Mouse (Mus musculus): ENCODE results near the gene Ifi202b. TPM values are rescaled to one million over a fixed set of nuclear protein-coding genes. Genes with fewer than 3 reads are reported as not detected.
"Not testable (repeated sequence)": the region's sequence is repeated elsewhere in the genome, so short reads cannot be mapped to it uniquely, and the experiment has no call there.

Gene Ifi202b
- polyA plus RNA-seq, 1 experiment from 2014 or later = not detected

DNA sequence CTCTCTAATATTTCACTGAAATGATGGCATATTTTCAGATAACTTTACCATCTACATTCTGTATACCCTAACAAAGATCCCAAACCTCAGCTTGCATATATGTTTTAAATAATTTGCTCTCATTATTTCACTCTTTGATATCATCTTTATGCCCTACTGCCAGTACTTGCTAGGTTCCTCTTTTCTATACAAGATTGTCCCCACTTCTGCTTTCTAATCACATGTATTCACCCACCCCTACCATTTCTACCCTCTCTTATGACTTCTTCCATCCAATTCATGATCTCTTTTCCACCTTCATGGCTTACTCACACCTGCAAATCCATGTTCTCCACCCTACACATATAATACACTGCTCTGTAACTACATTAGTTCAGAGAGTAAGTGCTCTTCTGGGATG is 4.9 kb downstream of the Ifi202b start:
- H3K9me3 ChIP-seq (replicated peaks; ENCODE audit: low read length) = no peaks in the 10 kb centered on the region
- no peak overlapping the region for H3K27ac ChIP-seq
- TF ChIP-seq CTCF (IDR thresholded peaks at IDR 0.05; ENCODE audit: low read depth) = no peak
- DNase-seq (ENCODE audit: low spot score) = no peak
- no peak overlapping the region for H3K4me2 ChIP-seq (ENCODE audit: low read length)
- H3K27me3 ChIP-seq (ENCODE audit: insufficient read depth, low read length) = no peaks in the 10 kb centered on the region
- H3K9ac ChIP-seq (ENCODE audit: low read depth, low read length) = no peak overlapping the region
- H3K4me1 ChIP-seq (replicated peaks; ENCODE audit: insufficient read depth, low read length) = no peaks in the 10 kb centered on the region
- no peak overlapping the region for H3K4me3 ChIP-seq (replicated peaks; ENCODE audit: low read depth, low read length)
- H3K36me3 ChIP-seq (ENCODE audit: insufficient read depth, low read length) = no peaks in the 10 kb centered on the region
- no peak for ATAC-seq (replicated peaks; ENCODE audit: low FRiP score, low read depth)

GRCm38 (mm10) chr1:173973111-173973510 is 9.4 kb downstream of the Ifi202b start:
- no peaks in the 10 kb centered on the region for H3K36me3 ChIP-seq (ENCODE audit: insufficient read depth, low read length)
- TF ChIP-seq CTCF (IDR thresholded peaks at IDR 0.05; ENCODE audit: low read depth) = no peak
- ATAC-seq (replicated peaks; ENCODE audit: low FRiP score, low read depth) (no peak), DNase-seq (ENCODE audit: low spot score) (no peak)
- no peak overlapping the region for H3K27ac ChIP-seq
- H3K4me3 ChIP-seq (replicated peaks; ENCODE audit: low read depth, low read length) = no peak overlapping the region
- H3K4me1 ChIP-seq (replicated peaks; ENCODE audit: insufficient read depth, low read length) = no peaks in the 10 kb centered on the region
- no peak overlapping the region for H3K9ac ChIP-seq (ENCODE audit: low read depth, low read length)
- no peaks in the 10 kb centered on the region for H3K27me3 ChIP-seq (ENCODE audit: insufficient read depth, low read length)
- H3K9me3 ChIP-seq (replicated peaks; ENCODE audit: low read length) = no peaks in the 10 kb centered on the region
- no peak overlapping the region for H3K4me2 ChIP-seq (ENCODE audit: low read length)

GRCm38 (mm10) chr1:173961491-173961890 is 21.1 kb downstream of the Ifi202b start:
- not testable (repeated sequence) for H3K9me3 ChIP-seq (replicated peaks; ENCODE audit: low read length); H3K36me3 ChIP-seq (ENCODE audit: insufficient read depth, low read length); ATAC-seq (replicated peaks; ENCODE audit: low FRiP score, low read depth); H3K27me3 ChIP-seq (ENCODE audit: insufficient read depth, low read length); H3K27ac ChIP-seq; H3K4me1 ChIP-seq (replicated peaks; ENCODE audit: insufficient read depth, low read length); DNase-seq (ENCODE audit: low spot score); H3K9ac ChIP-seq (ENCODE audit: low read depth, low read length); H3K4me3 ChIP-seq (replicated peaks; ENCODE audit: low read depth, low read length); H3K4me2 ChIP-seq (ENCODE audit: low read length)
- WGBS = 68% methylated on average over 1 of the region's 1 CpGs

- not testable (repeated sequence) for H3K9me3 ChIP-seq (replicated peaks; ENCODE audit: low read length); H3K4me1 ChIP-seq (replicated peaks; ENCODE audit: insufficient read depth, low read length); H3K27me3 ChIP-seq (ENCODE audit: insufficient read depth, low read length); ATAC-seq (replicated peaks; ENCODE audit: low FRiP score, low read depth); H3K36me3 ChIP-seq (ENCODE audit: insufficient read depth, low read length); H3K9ac ChIP-seq (ENCODE audit: low read depth, low read length); H3K4me3 ChIP-seq (replicated peaks; ENCODE audit: low read depth, low read length); H3K4me2 ChIP-seq (ENCODE audit: low read length); DNase-seq (ENCODE audit: low spot score); H3K27ac ChIP-seq
- WGBS = 32% methylated on average over 3 of the region's 3 CpGs
These were observed 22.5 kb downstream of the Ifi202b start for GRCm38 (mm10) chr1:173959998-173960397.

DNA sequence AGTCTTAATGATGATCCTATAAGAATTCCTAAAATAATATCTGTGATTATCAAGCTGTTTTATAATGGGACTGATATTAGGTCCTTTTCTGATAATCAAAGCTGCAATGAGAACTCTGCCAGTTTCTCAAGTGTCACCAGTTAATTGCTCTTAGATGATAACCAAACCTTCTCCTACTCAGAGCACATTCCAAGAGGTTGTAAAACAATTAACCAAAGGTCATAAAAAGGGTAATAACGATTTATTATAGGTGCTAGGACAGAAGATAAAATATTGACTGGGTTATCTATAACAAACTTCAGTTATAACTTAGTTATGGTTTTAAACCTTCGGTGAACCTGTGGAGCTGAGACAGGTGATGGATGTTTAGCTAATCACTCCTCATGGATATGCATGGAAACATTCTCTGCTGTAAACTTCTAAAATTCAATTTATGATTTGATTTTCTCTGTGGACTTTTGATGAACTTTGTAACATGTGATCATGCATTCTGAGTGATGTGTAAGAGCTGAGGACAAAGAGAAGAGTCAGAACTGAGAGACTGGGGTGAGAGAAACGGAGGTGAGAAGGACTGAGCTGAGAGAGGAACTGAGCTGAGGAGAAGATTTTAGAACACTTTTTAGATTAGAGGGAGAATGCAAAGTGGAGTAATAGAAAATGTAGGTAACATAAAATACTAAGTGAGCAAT is 26.6 kb downstream of the Ifi202b start:
- not testable (repeated sequence) for H3K4me1 ChIP-seq (replicated peaks; ENCODE audit: insufficient read depth, low read length); H3K4me2 ChIP-seq (ENCODE audit: low read length); H3K4me3 ChIP-seq (replicated peaks; ENCODE audit: low read depth, low read length); H3K27ac ChIP-seq; H3K27me3 ChIP-seq (ENCODE audit: insufficient read depth, low read length); ATAC-seq (replicated peaks; ENCODE audit: low FRiP score, low read depth); H3K9me3 ChIP-seq (replicated peaks; ENCODE audit: low read length); H3K9ac ChIP-seq (ENCODE audit: low read depth, low read length); DNase-seq (ENCODE audit: low spot score); H3K36me3 ChIP-seq (ENCODE audit: insufficient read depth, low read length)
- WGBS = 32% methylated on average over 3 of the region's 3 CpGs

- no peak overlapping the region for H3K4me2 ChIP-seq (ENCODE audit: low read length)
- H3K4me3 ChIP-seq (replicated peaks; ENCODE audit: low read depth, low read length) = no peak overlapping the region
- no peaks in the 10 kb centered on the region for H3K36me3 ChIP-seq (ENCODE audit: insufficient read depth, low read length)
- TF ChIP-seq CTCF (IDR thresholded peaks at IDR 0.05; ENCODE audit: low read depth) = no peak
- 85% methylated on average over 2 of the region's 2 CpGs for WGBS
- no peak overlapping the region for H3K9ac ChIP-seq (ENCODE audit: low read depth, low read length)
- H3K27me3 ChIP-seq (ENCODE audit: insufficient read depth, low read length) = no peaks in the 10 kb centered on the region
- H3K9me3 ChIP-seq (replicated peaks; ENCODE audit: low read length) = no peaks in the 10 kb centered on the region
- no peak overlapping the region for H3K27ac ChIP-seq
- H3K4me1 ChIP-seq (replicated peaks; ENCODE audit: insufficient read depth, low read length) = no peaks in the 10 kb centered on the region
- ATAC-seq (replicated peaks; ENCODE audit: low FRiP score, low read depth) (no peak), DNase-seq (ENCODE audit: low spot score) (no peak)
These were observed 27.3 kb downstream of the Ifi202b start for GRCm38 (mm10) chr1:173955071-173955796.

All from kidney, postnatal 0 days (tissue).